Mouse (Mus musculus): Measurements from ENCODE around the gene Sox14. TPM values are rescaled to one million over a fixed set of nuclear protein-coding genes. Genes with fewer than 3 reads are reported as not detected.

The Sox14 gene
- not detected in 2 replicates for total RNA-seq (2021)
- long read RNA-seq, experiment 1: 0 reads
- long read RNA-seq, experiment 2: 0 reads

- DNase-seq: no peak
Observed at GRCm38 (mm10) chr9:99875618-99876372, at the start of gene Sox14. Gene Sox14 (minus strand): TSS chr9:99876170.

DNA sequence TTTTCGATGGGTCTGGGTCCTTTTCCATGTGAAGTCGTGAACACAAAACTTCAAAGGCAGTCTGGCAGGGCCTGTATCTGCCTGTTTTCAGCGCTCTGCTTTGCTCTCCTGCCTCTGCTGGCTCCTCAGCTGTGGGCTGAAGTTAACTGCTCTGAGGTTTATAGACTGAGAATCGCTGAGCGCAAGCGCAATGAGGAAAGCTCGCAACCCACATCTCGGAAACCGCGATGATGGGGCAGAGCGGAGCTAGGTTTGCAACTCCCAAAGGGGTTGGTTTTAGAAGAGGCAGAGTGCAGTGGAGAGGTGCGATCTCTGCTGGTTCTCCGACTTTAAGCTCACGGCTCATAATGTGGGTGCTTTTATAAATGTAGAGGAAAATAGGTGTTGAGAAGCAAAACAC is 3.3 kb upstream of the Sox14 start:
- DNase-seq: no peak

- no peak for DNase-seq
Observed at GRCm38 (mm10) chr9:99878588-99878987, 2.6 kb upstream of the Sox14 start.

- DNase-seq: no peak
Observed at GRCm38 (mm10) chr9:99877056-99877546, 1.1 kb upstream of the Sox14 start.

- DNase-seq: no peak
Observed at GRCm38 (mm10) chr9:99876373-99877055, 544 bp upstream of the Sox14 start.

GRCm38 (mm10) chr9:99874735-99875617 is 994 bp downstream of the Sox14 start:
- no peak for DNase-seq

GRCm38 (mm10) chr9:99873721-99874120 is 2.2 kb downstream of the Sox14 start:
- DNase-seq: no peak

DNA sequence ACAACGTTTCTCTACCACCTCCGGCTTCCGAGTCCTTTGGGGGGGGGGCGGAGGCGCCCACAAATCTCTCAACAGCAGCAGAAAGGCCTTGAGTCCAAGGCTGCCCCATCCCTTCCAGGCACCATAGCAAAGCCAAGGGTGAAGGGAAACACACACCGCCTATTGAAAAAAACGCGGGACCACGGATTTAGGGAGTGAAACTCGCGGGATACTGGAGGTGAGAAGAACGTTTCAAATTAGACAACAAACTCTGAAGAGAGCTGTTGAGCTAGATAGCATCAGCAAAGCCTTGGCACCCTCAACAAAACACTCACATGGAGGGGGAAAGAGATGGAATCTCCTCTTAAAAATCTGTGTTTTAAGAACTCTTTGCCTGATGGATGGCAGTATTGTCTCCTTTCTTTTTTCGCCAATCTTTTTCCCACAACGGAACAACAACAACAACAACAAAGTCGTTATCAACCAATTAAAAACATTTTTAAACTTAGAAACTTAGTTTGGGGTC is 2.8 kb downstream of the Sox14 start:
- no peak for DNase-seq

GRCm38 (mm10) chr9:99872204-99873115 is 3.5 kb downstream of the Sox14 start:
- no peak for DNase-seq

- DNase-seq: no peak
Observed at GRCm38 (mm10) chr9:99871556-99872203, 4.3 kb downstream of the Sox14 start.

DNA sequence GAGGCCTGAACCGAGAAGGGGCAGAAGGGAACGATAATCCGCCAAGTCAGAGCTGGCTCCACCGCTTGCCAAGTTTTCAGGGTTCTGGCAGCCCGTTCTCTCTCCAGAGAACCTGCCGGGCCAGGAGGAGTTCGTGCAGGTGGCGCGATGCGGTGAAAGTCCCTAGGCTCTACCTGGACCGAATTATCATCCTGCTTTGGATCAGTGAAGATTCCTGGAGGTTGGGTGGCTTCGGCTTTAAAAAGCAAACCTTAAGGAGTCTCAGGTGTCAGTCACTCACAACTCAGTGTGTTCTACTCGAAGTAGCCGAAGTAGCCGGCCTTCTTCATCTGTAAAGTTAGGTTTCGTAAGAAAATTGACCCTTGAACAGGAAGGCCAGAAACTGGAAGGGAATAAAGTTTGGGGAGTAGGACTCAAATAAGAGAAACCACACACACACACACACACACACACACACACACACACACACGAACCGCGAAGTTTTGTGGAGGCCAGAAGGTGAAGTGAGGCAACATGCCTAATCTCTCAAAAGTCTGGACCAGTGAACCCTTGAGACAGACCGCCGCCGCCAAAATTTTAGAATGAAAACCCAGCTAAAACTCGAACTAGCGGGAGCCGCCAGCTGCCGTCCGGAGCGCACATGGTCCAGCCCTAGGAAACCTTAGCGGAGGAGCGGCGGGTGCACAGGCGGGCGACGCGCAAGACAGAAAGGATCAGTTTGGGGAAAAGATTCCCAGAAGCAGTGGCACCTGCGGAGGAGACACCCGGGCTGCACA is 5.0 kb downstream of the Sox14 start:
- no peak for DNase-seq

DNA sequence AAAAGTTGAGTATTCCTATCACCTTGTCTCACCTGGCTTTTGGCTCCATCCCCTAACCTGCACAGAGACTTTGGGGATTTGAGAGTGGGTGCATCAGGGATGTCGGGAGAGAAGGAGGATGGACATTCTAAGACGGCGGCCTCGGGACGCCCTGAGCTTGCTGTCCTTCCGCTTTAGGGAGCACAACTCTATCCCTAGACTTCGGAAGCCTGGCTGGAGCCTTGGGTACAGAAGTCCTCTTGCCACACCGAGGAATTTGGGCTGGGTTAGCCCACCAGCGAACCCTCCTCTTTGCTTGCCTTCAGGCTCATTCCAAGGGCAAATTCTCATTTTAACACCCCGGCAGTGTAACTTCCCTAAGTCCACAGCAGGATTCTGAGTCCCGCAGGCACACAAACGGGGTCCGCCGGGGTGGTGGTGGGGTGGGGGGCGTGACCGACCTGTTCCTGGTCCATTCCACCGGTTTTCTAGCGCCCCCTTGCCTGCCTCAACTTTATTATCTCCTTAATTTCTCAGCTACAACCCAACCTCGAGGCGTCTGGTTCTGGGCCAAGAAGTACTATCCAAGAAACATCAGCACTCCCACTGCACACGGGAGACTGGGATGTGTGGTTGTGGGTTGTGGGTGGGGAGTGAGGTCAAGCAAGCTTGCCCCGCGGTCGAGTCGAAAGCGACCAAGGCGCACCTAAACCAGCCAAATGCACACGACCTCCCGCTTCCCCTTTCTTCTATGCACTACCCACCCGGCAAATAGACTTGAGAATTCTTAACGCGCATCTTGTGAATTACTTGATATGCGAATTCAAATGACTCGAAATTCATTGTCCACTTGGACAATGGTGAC is 5.8 kb downstream of the Sox14 start:
- DNase-seq: no peak

DNA sequence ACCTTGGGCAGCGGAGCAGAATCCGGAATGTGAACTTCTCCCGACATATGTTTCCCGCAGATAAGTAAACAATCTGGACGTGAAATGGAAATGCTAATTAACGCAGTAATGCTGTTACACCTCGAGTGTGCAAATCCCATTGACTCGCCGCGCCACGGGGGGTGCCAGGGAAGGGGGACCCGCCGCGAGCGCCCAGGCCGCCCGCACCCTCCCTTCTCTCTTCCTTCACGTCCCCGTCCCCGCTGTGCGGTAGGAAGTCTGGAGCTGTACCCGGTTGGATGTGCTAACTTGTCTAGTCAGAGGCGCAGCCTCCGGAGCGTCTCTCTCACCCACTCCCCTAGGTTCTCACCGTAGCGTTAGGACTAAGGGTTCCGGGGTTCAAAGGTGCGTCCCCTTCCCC is 6.7 kb downstream of the Sox14 start:
- DNase-seq: no peak

DNA sequence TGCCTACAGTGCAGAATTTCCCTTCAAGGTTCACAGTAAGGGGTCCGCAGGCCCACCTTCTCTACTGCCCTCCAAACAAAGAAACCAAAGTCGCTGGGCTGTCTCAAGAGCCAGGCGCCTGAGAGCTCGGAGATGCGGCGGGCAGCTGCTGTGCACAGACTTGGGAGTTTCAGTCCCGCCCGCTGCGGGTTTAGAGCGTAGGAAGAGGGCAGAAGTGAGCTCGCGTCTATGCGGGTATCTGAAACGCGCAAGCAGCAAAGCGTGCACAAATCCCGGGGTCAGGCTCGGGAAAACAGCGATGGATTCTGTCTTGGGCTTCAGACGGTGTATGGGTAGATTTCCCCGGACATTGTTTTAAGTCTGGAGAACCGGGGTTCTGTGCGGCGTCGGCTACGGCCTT is 7.4 kb downstream of the Sox14 start:
- peak; percentile 22 for DNase-seq

DNA sequence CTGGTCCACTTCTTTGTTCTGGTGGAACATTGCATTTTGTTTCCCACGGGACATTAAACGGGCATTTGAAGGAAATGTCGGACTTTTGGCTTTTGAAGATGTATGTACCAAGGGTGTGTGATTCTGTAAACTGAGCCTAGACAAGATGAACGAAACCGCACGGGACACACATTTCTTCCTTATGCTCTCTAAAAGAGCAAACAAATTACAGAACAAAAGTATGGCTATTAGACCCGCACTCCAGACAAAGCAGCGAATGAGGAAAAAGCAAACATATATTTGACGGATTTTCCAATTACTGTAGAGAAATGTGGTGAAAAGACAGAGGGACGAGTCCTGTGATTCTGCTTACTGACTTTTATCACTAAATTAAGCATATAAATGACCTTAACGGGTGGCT is 7.9 kb downstream of the Sox14 start:
- DNase-seq: no peak

- no peak for DNase-seq
Observed at GRCm38 (mm10) chr9:99862936-99863335, 13.0 kb downstream of the Sox14 start.

DNA sequence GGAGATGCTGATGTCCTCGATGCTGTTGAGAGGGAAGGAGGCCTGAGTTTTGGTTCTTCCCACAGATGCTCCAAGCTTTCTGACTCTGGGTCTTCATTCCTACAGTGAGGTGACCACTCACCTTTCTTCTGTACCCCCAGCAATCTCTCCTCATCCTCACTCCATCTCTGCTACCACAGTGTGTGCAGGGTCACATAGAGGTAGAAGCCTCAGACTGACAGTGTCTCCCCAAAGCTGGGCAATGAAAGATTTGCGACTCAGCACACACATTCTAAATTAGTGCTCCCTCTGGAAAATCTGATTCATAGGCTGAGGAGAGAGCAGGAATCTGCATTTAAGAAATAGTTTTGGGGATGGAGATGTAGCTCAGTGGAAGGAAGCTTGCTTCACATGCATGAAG is 21.5 kb downstream of the Sox14 start:
- DNase-seq: no peak

GRCm38 (mm10) chr9:99853356-99853755 is 22.6 kb downstream of the Sox14 start:
- no peak for DNase-seq

- DNase-seq: no peak
Observed at GRCm38 (mm10) chr9:99850354-99850753, 25.6 kb downstream of the Sox14 start.

Data from adrenal gland, postnatal 14 days (tissue).